Mouse (Mus musculus) adrenal gland, adult 2 months (tissue): Measurements from ENCODE around the gene Chrna4. TPM values are rescaled to one million over a fixed set of nuclear protein-coding genes. Genes with fewer than 3 reads are reported as not detected.
A peak's percentile ranks its signal among the peaks of the same experiment; 100 is the strongest.

Experiments
- DNase-seq: peaks from one replicate; pipeline ENCODE4 v3.0.0; 2021
- polyA plus RNA-seq: library from polyadenylated mRNA; depleted of rRNA; stranded (reverse); fragments of >200 nt; gene quantifications from 2 replicates; pipeline ENCODE4 v1.2.3, GENCODE M21; 2012
- total RNA-seq, 2 experiments: library from RNA; stranded (reverse); gene quantifications; 2 replicates each; pipeline ENCODE4 v1.2.3; 2021

Gene Chrna4
- total and polyA plus RNA-seq, 3 experiments: 6.5 to 35.4 (median 13.8) TPM

DNA sequence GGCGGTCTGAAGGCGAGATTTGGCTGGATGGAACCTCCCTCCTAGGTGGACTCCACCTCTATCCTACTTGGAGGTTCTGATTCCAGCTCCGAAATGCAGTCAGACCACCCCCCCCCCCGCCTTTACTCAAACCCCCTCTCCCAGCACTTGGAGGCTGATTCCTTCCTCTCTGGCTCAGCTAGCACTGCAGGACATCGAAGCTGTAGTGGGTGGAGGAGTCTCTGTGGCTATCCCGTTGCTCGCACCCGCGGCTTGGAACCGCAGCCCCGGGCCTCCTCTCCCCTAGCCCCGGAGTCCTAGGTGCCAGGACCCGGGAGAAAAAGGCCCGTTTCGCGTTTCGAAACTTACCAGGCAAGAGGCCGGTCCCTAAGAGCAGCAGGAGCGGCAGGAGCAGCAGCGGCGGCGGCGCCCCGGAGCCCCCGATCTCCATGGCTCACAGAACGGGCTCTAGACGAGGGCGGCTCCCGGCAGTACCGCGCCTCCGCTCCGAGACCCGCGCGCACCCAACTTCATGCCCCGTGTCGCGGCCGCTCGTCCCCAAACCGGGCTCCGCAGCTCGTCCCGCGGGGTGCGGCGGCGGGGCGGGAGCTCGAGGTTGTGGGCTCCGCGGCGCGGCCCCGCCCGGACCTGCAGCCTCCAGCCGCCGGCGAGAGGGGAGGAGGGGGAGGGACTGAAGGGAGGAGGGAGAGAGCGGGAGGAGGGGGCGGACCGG lies 4.5 kb downstream of the Chrna4 start:
- peak; percentile 61 for DNase-seq

DNA sequence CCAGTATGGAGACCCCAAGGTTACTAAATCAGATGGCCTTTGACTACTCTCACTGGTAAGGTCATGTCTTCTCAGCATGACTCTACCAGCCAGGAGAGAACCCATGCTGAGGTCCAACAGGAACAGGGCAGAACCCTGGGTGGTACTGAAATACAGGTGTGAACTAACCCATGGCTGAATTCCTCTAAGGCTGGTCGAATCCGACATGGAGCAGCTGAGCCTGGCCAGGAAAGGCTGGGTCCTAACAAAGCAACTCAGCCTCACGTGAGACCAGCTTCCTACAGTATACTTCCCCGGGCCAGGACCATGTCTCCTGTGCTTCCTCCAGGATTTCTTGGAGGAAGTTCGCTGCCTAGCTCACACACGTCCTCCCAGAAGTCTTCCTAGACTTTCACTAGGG lies 6.8 kb downstream of the Chrna4 start:
- DNase-seq: no peak

DNA sequence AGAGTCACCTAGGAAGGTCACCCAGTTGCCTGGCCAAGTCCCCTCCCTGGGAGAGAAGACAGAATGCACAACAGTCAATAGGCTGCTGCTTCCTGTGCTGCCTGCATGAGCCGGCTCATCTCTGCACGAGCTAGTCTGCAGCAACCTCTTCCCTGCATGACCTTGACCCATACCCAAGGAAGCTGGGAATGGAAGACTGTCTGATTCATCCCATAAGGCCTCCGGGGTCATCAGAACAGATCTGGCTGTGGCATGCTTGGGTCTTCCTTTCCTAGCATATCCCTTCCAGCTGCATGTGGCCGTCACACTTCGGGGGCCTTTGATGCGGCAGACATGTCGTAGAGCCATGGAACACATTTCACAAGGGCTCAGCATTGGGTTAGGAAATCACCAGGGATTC lies 8.2 kb downstream of the Chrna4 start:
- peak; percentile 68 for DNase-seq

DNA sequence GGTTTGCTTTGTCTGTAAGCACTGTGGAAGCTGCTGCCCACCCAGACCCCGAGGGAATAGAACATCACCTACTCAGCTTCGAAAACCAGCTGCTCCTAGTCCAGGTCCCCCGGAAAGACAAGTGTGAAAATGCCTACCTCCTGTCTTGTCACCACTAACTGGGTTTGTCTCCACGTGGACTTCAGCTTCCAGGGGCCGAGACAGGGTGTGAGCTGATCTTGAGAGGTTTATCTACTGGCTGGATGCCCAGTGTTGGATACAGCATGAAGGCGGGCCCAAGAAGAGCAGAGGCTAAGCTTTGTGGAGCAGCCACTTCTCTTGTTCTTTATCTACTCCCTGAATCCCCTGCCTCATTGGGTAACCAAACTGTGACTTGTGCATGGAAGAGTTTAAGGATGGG lies 10.0 kb downstream of the Chrna4 start:
- DNase-seq: no peak

DNA sequence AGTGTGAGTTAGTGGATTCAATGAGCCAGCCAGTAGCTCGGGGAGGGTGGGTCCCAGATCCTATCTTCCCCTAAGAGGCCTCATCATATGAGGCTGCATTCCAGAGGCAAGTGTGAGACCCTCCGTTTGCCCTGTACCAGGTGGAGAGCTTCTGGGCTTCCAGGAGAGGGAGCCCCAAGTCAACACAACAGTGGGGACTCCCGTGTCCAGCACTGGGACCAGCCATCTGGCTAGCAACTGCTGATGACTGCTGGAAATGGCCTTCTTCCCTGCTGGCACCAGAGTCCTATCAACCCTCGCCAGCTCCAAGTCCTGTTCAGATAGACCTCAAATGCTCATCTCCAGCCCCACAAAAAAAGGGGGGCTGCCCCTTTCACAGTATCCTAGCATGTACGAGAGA lies 10.9 kb downstream of the Chrna4 start:
- DNase-seq: peak; percentile 40

DNA sequence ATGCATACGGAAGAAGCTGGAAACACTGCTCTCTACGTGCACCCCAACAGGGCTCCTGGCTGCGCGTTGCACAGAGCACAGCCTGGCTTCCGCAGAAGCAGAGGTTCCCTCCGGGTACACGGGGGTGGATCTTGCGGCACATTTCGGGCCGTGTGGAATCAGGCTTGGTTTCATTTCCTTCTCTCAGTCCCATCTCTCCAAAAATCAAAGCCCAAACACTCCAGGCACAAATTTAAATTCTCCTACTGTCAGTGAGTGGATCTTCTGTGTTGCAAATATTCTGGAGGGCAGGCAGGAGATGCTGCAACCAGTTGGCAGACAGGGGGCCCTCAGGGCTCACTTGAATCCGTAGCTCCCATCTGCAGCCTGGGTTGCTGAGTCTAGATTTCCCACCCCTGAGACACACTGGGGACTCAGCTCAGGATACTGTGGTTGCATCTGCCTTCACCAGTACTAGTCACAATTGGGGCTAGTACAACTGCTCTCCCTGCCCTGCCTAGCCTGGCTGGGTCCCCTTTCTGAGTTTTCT lies 11.9 kb downstream of the Chrna4 start:
- DNase-seq: no peak

DNA sequence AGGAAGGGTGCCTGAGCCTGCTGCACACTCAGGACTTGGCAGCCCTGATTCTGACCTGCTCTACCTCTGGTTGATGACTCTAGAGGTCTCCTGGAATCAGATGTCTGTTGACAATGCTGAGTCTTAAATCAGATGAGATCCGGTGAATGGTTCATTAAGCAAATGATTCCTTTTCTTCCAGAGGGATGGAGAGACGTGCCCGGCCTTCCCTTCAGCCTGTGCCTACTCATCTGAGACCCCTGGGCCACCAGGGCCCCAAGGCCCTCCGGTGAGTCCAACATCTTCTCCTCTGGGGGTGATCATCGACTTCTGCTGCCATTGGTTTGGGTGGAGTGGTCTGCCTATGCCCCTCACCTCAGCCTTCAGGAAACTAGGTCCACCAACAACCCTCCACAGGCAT lies 35.0 kb downstream of the Chrna4 start:
- no peak for DNase-seq

DNA sequence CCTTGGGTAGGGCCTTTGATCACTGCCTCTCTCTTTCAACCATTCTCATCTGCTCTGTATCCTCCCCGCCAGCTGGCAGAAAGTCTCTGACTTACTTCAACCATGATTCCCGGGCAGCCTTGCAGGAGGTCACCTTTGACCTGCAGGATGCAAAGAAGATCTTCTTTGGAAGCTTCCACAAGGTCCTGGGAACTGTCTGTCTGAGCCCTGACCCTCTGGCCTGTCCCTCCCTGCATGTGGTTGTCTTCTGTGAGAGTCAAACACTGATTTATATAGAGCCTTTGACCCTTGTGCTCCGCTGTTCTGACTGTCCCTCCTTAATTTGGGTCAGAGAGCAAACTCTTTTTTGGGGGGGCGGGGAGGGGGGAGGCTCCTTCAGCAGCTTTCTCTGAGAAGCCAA lies 36.3 kb downstream of the Chrna4 start:
- no peak for DNase-seq

DNA sequence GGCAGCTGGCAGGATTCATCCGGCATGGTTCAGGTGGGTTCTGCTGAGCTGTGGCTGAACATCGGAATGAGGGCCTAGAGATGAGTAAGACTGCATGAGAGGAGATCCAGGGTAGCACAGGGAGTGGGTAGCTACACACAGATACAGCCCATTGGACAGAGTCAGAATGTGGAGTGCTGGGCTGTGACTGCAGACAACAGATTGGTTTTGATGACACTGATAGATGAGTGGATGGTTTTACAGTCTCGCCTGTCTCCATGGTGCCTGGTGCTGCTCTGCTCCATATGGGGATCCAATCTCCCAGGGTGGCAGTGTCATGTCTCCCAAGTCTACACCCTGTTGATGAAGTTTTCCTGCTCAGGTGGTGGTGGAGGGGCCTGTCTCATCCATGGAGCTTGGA lies 46.4 kb downstream of the Chrna4 start:
- no peak for DNase-seq

DNA sequence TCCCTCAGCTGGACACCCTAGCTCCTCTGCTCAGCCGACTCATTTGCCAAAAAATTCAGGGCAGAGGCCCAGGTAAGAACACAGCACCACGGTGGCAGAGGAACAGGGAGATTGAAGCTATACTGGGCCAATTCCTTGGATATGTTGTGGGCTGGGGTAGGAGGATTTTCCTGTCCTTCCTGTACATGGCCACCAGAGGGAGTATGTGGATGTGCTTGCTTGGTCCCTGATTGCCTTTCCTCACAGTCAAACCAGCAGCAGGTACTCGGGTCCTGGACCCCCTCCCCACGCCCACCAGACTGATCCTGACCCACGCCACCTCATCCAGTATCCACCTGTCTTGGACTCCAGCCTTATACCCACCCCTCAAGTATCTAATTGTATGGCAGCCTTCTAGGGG lies 46.9 kb downstream of the Chrna4 start:
- DNase-seq: peak; percentile 50

DNA sequence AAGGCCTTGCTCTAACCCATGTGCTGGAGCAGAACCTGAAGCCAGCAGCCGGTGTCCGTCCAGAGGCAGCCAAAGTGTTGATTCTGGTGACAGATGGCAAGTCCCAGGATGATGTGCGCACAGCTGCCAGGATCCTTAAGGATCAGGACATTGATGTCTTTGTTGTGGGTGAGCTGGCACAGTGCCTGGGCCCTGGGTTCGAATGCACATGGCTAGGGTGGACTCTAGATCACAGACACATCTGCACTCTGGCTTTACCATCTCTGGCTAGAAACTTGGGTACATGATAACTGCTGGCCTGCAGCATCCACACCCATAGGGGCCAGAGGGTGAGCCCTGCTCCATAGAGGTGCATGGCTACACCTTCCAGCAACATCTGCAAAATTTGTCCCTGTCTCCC lies 47.9 kb downstream of the Chrna4 start:
- DNase-seq: no peak

DNA sequence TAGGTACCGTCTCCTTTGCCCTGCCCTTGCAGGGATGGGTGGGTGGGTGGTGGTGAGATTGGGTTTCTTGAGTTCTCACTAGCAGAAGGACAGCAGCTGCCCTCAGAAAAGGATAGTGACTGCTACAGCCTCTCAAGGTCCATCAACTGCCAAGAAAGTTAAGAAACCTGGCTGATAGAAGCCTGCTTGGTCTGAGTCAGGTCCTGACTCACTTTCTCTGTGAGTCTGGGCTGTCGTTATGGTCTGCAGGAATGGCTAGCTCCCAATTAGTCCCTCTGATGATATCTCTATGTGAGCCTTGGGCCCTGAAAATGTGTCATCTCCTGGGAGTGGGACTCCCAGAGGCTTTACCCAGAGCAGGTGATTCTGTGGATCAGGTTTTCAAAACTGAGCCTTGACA lies 49.0 kb downstream of the Chrna4 start:
- DNase-seq: peak; percentile 45

DNA sequence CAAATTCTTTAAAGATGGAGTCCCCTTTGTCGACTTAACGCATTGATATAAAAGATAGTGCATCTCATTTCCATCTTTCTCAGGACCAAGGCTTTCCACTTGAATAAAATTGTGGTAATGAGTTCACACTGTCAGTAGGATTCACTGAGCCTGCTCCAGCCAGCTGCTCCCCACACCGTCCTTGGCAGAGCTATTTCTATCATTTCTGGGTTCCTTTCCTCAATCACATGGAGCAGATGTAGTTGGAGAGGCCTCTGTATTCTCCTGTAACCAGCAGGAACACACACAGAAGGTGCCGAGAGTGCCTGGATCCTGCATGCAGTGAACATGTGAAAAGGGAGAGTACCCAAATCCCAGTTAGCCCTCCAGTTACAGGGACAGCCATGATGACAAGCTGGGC lies 53.0 kb downstream of the Chrna4 start:
- DNase-seq: no peak

DNA sequence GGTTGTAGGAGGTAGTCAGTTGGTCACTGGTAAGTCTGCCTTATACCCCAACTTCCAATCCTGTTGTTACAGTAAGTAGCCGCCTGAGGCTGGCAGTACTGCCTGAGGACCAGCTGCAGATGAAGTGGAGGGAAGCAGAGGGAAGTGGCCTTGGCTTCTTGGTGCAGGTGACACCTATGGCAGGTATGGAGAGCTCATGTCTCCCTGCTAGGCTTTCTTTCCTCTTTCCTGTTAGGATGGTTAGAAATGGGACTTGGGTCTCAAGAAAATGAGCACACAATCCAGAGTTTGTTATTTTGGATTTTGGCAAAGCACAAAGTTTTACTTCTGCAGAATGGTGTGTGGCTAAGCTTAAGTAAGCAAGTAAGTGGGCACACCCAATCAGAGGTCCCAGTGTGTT lies 54.4 kb downstream of the Chrna4 start:
- no peak for DNase-seq

DNA sequence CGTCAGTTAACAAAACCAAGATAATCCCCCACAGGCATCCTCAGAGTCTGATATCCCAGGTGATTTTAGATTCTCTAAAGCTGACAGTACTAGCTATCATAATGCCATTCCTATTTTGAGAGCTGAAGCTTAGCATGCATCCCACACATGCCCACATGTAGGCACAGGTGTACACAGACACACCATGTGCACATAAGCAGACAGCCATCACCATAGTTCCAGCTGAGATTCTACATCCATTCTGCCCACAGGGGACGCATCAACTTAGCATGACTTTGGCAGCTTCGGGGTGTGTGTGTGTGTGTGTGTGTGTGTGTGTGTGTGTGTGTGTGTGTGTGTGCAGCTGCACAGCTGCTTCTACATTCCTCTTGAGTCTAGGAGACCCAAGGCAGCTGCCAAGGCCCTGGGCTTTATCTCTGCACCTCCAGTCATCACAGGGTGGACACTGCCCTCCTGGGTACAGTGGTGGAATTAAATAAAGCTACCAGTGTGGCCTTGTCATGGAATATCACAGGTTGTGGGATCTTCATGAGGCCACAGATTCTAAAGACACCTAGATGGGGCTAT lies 54.9 kb downstream of the Chrna4 start:
- no peak for DNase-seq

DNA sequence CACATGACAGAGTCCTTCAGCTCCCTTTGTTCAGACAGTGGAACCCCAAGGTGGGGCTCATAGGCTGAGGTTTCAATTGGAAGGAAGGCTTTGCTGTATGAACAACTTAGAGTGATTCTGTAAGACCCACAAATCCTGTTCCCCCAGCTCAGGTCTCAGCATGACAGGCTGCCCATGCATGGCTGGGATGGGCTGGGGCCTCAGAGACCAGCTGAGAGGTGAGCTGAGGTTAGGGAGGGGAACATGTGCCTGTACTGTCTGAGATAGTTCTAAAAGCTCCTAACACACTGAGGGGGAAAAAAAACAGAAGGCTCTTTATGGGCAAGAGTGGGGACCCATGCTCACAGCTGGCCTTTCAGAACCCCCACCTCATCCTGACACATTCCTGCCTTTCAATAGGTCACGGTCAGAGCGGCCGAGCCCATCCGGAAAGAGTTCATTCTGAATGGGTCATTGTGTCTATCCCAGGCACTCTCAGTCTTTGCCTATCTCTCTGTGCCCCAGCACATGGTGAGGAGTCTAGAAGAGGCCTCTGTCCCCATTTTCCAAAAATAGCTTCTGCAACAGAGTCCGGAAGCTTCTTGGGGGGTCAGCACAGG lies 55.8 kb downstream of the Chrna4 start:
- DNase-seq: no peak

DNA sequence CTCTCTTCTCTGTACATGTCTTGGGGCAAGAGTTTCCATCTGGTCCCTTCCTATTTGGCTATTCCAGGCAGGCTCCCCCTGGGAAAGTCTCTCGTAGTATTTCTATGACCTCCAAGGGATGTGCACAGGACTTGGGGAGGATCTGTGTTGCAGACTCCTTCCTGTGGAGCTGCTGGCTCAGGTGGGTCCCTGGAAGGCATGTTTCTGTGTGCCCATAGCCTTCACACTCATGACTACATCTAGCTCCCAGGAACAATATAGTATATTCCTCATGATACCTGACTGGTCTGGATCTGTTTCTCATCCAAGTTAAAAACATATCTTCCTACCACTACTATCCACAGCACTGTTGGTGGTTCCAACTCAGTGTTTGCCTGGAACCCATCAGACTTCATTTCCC lies 56.3 kb downstream of the Chrna4 start:
- DNase-seq: no peak

DNA sequence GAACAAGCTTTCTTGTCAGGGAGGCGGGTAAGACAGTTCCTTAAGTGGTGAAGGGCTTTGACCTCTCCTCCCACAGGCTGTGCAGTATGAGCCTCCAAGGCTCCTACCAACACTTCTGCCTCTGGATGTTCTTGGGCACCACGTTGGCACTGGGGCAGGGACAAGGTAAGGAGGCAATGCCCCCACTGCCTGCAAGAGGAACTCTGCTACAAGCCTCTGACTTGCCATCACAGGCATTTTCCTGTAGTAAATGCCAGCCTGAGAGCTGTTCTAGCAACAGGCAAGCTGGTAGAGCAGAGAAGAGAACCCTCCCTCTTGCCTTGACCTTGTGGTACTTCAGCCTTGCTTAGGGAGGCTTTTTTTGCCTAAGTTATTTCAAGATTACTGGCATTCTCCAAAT lies 56.9 kb downstream of the Chrna4 start, which contains the start of gene Col20a1:
Col20a1 (plus strand) TSS at position 87 of the 400 bp plus-strand sequence.
- DNase-seq: no peak

DNA sequence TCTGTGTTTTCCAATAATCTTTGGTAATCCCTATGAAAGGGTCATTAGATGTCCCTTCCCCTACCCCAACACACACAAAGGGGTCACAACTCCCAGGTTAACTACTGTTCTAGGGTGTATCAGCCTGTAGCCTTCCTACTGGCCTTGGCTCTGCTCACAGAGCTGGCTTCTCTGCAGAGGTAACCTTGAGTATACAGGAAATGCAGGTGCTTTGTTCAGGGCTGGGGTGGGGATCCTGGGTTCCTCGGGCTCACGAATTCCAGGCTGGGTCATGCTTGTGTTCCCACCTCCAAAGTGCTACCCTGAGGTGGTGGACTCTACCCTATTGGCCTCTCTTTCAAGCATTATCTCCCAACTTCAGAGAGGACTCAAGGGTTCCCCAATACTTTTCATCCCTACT lies 57.7 kb downstream of the Chrna4 start:
- DNase-seq: no peak

DNA sequence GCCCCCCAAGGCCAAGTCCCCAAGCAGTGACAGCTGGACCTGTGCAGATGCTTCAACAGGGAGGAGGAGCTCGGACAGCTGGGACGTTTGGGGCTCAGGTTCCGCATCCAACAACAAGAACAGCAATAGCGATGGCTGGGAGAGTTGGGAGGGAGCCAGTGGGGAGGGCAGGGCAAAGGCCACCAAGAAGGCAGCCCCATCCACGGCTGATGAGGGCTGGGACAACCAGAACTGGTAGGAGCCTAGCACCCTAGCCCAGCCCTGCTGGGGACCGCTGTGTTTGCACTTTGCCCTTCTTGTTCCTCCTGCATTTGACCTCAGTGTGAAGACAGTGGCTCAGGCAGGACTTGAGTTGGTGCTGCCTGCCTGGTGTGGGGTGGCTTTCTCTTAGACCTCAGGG lies 62.2 kb downstream of the Chrna4 start:
- no peak for DNase-seq
